Mouse (Mus musculus) megakaryocyte, embryonic 14.5 days (primary cell): ENCODE data around the gene Tac4.

ENCODE experiments used
- FLI1 ChIP-seq: IDR thresholded peaks from 2 replicates; pipeline ENCODE4 v1.6.1; 2012; ENCODE audit warnings: low read length, inconsistent platforms, mixed read lengths
- GATA1 ChIP-seq: IDR thresholded peaks from 3 replicates; pipeline ENCODE4 v1.6.1; 2012; ENCODE audit warnings: mixed read lengths, low read length, inconsistent platforms, borderline replicate concordance

DNA sequence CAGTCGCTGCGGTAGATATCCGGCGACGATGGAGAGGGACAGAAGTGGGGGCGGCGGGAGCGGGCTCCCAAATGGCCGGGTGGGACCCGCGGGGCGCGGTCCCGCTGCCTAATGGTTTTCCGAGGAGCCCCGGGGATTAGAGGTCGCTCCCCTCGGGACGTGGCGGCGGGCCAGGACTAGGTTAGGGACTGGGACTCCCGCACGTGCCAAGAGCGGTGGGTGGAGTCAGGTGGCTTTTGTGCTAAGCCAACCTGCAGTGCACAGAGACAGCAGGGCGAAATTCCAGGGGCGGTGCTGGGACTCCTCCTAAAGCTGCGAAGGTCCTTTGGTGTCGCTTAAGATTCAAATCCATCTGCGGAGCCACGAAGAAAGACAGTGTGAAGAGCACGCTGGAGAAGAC is 37.9 kb upstream of the Tac4 start:
- no peak for TF ChIP-seq GATA1
- no peak for TF ChIP-seq FLI1
